Mouse (Mus musculus): ENCODE data around the gene Lag3. TPM values are rescaled to one million over a fixed set of nuclear protein-coding genes. Genes with fewer than 3 reads are reported as not detected.
A peak's percentile ranks its signal among the peaks of the same experiment; 100 is the strongest.

The Lag3 gene
- polyA plus RNA-seq, 1 experiment from 2014 or later, result 3.9 TPM

GRCm38 (mm10) chr6:124925173-124925793, 13.8 kb upstream of the Lag3 start:
- Histone ChIP-seq H3K9ac (ENCODE audit: low read depth, low read length) (no peak overlapping the region), H3K4me3 (ENCODE audit: low read depth, low read length) (no peak overlapping the region), H3K9me3 (replicated peaks; ENCODE audit: control insufficient read depth, low read length, poor library complexity, severe bottlenecking) (no peaks in the 10 kb centered on the region), H3K36me3 (ENCODE audit: control insufficient read depth, insufficient read depth, low read length) (no peaks in the 10 kb centered on the region), H3K27ac (ENCODE audit: low read length) (no peak overlapping the region), H3K4me2 (ENCODE audit: low read length) (no peak overlapping the region), H3K4me1 (ENCODE audit: control insufficient read depth, insufficient read depth, low read length) (peaks cover 16% of the 10 kb centered on the region), H3K27me3 (ENCODE audit: control insufficient read depth, insufficient read depth, low read depth, low read length) (no peaks in the 10 kb centered on the region)
- no peak for ATAC-seq
- WGBS, result 34% methylated on average over 12 of the region's 12 CpGs

- Histone ChIP-seq H3K27me3 (ENCODE audit: control insufficient read depth, insufficient read depth, low read depth, low read length) (no peaks in the 10 kb centered on the region), H3K27ac (ENCODE audit: low read length) (peak overlapping the region; percentile 100), H3K36me3 (ENCODE audit: control insufficient read depth, insufficient read depth, low read length) (no peaks in the 10 kb centered on the region), H3K4me3 (ENCODE audit: low read depth, low read length) (no peak overlapping the region), H3K4me1 (ENCODE audit: control insufficient read depth, insufficient read depth, low read length) (peaks cover 27% of the 10 kb centered on the region), H3K9me3 (replicated peaks; ENCODE audit: control insufficient read depth, low read length, poor library complexity, severe bottlenecking) (no peaks in the 10 kb centered on the region), H3K9ac (ENCODE audit: low read depth, low read length) (no peak overlapping the region; the same call in 1 of the 2 replicates), H3K4me2 (ENCODE audit: low read length) (no peak overlapping the region)
- no peak for ATAC-seq
- 64% methylated on average over 4 of the region's 4 CpGs for WGBS
Observed at GRCm38 (mm10) chr6:124921539-124921938, 10.0 kb upstream of the Lag3 start.

DNA sequence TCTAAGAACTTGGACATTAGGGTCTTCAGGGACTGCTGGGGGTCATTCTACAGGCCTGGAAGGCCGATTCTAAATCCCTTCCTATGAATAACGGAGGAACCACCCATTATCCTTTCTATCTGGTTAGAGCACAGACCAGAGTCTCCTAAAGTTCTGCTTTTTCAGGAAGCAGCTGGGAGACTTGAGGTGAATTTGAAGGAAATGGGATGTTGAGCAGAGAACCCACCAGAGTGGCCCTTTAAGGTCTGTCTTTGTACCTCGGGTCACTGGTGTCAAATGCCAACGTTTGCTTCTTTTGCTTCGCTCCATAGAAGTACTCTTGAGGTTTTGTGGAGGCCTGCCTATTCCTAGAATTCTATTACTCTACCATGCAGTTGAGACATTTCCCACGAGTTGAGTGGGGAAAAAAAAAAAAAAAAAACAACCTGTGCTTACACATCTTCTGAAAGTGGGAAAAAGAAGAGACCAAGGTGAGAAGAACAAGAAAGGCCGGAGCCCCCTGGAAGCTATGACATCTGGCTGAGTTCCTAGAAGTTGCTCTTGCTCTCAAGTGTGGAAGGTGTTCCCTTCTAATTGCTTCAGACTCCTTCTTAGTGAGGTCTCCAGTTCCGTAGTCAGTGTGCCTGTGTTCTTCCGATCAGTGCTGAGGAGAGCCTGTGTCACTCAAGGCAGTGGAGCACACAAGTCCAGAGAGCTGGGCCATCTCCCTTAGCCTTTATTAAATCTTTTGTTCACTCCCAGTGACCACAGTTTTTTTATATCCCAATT, 9.0 kb upstream of the Lag3 start:
- Histone ChIP-seq H3K4me1 (ENCODE audit: control insufficient read depth, insufficient read depth, low read length) (peaks cover 30% of the 10 kb centered on the region), H3K27ac (ENCODE audit: low read length) (peak overlapping the region; percentile 100), H3K27me3 (ENCODE audit: control insufficient read depth, insufficient read depth, low read depth, low read length) (no peaks in the 10 kb centered on the region), H3K9ac (ENCODE audit: low read depth, low read length) (peak overlapping the region; percentile 58), H3K9me3 (replicated peaks; ENCODE audit: control insufficient read depth, low read length, poor library complexity, severe bottlenecking) (no peaks in the 10 kb centered on the region), H3K36me3 (ENCODE audit: control insufficient read depth, insufficient read depth, low read length) (no peaks in the 10 kb centered on the region), H3K4me3 (ENCODE audit: low read depth, low read length) (peak overlapping the region; percentile 93), H3K4me2 (ENCODE audit: low read length) (peak overlapping the region; percentile 74)
- no peak for ATAC-seq
- WGBS, result 23% methylated on average over 9 of the region's 9 CpGs

DNA sequence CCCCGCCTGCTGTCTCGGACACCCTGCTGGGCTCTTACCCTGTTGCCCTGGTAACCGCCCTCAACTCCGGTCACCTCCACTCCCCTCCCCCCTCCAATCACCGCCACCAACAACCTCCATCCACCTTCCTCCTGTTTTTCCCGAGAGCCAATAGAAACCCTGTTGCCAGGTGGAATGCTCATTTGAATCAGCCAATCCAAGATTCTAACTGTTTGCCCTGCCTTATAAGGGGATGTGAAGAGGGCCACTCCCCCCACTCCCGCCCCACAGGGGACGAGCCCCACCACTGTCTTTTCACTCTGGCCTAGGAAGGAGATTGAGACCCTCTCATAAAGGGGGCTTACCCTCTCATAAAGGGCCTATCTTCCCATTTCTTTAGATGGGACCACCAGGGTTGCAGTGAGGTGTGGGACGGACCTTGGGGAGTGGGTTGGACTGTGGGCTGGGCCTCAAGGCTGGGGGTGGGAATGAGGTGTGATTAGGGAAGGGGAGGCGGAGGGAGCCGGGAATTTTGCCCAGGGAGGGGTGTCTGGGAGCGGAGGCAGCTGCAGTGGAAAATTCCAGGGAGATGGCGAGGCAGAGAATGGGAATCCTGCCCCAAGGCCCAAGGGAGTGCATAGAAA, 8.3 kb upstream of the Lag3 start, which contains the start of gene Ptms:
Gene Ptms (minus strand): TSS at position 409 of the 623 bp plus-strand sequence.
- WGBS, result 1% methylated on average over 13 of the region's 13 CpGs
- H3K4me1 ChIP-seq (ENCODE audit: control insufficient read depth, insufficient read depth, low read length), result peaks cover 36% of the 10 kb centered on the region

GRCm38 (mm10) chr6:124918890-124919627, 7.6 kb upstream of the Lag3 start:
- H3K4me1 ChIP-seq (ENCODE audit: control insufficient read depth, insufficient read depth, low read length), result peaks cover 44% of the 10 kb centered on the region

More for the DNA sequence above, 8.3 kb upstream of the Lag3 start, which contains the start of gene Ptms:
- Histone ChIP-seq H3K9me3 (replicated peaks; ENCODE audit: control insufficient read depth, low read length, poor library complexity, severe bottlenecking) (no peaks in the 10 kb centered on the region), H3K4me3 (ENCODE audit: low read depth, low read length) (peak within 1 kb of the TSS; percentile 93), H3K27me3 (ENCODE audit: control insufficient read depth, insufficient read depth, low read depth, low read length) (no peaks in the 10 kb centered on the region), H3K27ac (ENCODE audit: low read length) (peak within 1 kb of the TSS; percentile 100), H3K9ac (ENCODE audit: low read depth, low read length) (peak within 1 kb of the TSS; percentile 58), H3K36me3 (ENCODE audit: control insufficient read depth, insufficient read depth, low read length) (no peaks in the 10 kb centered on the region), H3K4me2 (ENCODE audit: low read length) (peak within 1 kb of the TSS; percentile 74)
- peak; percentile 89 for ATAC-seq

GRCm38 (mm10) chr6:124918331-124918690, 6.8 kb upstream of the Lag3 start:
- Histone ChIP-seq H3K9ac (ENCODE audit: low read depth, low read length) (peak overlapping the region; percentile 100), H3K27ac (ENCODE audit: low read length) (peak overlapping the region; percentile 100), H3K36me3 (ENCODE audit: control insufficient read depth, insufficient read depth, low read length) (peaks cover 11% of the 10 kb centered on the region), H3K4me1 (ENCODE audit: control insufficient read depth, insufficient read depth, low read length) (peaks cover 50% of the 10 kb centered on the region), H3K27me3 (ENCODE audit: control insufficient read depth, insufficient read depth, low read depth, low read length) (no peaks in the 10 kb centered on the region), H3K9me3 (replicated peaks; ENCODE audit: control insufficient read depth, low read length, poor library complexity, severe bottlenecking) (no peaks in the 10 kb centered on the region), H3K4me2 (ENCODE audit: low read length) (peak overlapping the region; percentile 74), H3K4me3 (ENCODE audit: low read depth, low read length) (peak overlapping the region; percentile 93)
- WGBS, result 1% methylated on average over 7 of the region's 7 CpGs
- ATAC-seq, result peak; percentile 1; the same call in 1 of the 2 replicates

More at GRCm38 (mm10) chr6:124918890-124919627, 7.6 kb upstream of the Lag3 start:
- H3K9ac ChIP-seq (ENCODE audit: low read depth, low read length), result peak overlapping the region; percentile 100
- peak overlapping the region; percentile 93 for H3K4me3 ChIP-seq (ENCODE audit: low read depth, low read length)
- 9% methylated on average over 14 of the region's 14 CpGs for WGBS
- peak overlapping the region; percentile 74 for H3K4me2 ChIP-seq (ENCODE audit: low read length)
- H3K27me3 ChIP-seq (ENCODE audit: control insufficient read depth, insufficient read depth, low read depth, low read length), result no peaks in the 10 kb centered on the region
- H3K36me3 ChIP-seq (ENCODE audit: control insufficient read depth, insufficient read depth, low read length), result peaks cover 4% of the 10 kb centered on the region; the same call in 1 of the 2 replicates
- no peaks in the 10 kb centered on the region for H3K9me3 ChIP-seq (replicated peaks; ENCODE audit: control insufficient read depth, low read length, poor library complexity, severe bottlenecking)
- H3K27ac ChIP-seq (ENCODE audit: low read length), result peak overlapping the region; percentile 100
- no peak for ATAC-seq

DNA sequence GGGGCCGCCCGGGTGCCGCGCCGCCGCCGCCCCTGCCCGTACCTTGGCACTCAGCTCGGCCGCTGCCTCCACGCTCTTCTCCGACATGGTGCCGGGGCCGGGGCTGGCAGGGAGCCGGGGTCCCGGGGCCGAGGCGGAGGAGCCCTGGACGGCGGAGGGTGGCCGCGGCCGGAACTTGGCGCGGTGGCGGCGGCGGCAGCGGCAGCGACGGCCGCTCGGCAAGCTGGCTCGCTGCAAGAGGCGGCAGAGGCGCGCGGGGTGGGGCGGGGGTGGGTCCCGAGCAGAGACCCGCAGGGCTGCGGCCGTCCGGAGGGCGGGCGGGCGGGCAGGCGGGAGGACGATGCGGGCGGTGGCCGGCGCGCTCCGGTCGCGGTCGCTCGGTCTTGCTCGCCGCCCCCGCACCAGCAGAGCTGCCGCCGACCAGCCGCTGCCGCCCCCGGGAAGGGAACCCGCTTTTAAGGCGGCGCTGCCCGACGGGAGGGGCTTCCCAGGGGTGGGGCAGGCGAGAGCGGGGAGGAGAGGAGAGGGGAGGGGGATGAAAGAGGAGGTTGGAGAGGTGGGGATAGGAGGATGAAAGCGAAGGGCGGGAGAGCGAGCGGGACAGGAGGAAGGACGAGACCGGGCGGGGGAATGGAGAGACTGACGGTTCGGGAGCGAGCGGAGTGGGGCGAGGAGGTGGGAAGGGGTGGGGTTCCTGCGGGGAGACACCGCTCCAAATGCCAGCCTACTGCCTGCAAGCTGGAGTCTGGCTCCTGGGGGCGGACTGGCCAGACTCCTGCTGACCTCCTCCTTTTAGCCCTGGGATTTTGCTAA, 6.2 kb upstream of the Lag3 start:
- peak overlapping the region; percentile 100 for H3K9ac ChIP-seq (ENCODE audit: low read depth, low read length)
- WGBS, result under 1% methylated on average over 42 of the region's 89 CpGs
- no peaks in the 10 kb centered on the region for H3K9me3 ChIP-seq (replicated peaks; ENCODE audit: control insufficient read depth, low read length, poor library complexity, severe bottlenecking)
- ATAC-seq, result peak; percentile 78
- peak overlapping the region; percentile 93 for H3K4me3 ChIP-seq (ENCODE audit: low read depth, low read length)
- H3K4me2 ChIP-seq (ENCODE audit: low read length), result peak overlapping the region; percentile 74
- H3K36me3 ChIP-seq (ENCODE audit: control insufficient read depth, insufficient read depth, low read length), result peaks cover 14% of the 10 kb centered on the region
- peaks cover 50% of the 10 kb centered on the region for H3K4me1 ChIP-seq (ENCODE audit: control insufficient read depth, insufficient read depth, low read length)
- H3K27me3 ChIP-seq (ENCODE audit: control insufficient read depth, insufficient read depth, low read depth, low read length), result no peaks in the 10 kb centered on the region
- H3K27ac ChIP-seq (ENCODE audit: low read length), result peak overlapping the region; percentile 100

Measured in midbrain, embryonic 16.5 days (tissue).